Mouse (Mus musculus) G1E-ER4 (cell line): ENCODE measurements around the gene Trabd. TPM values are rescaled to one million over a fixed set of nuclear protein-coding genes. Genes with fewer than 3 reads are reported as not detected.

Experiments
- GATA1 ChIP-seq: IDR thresholded peaks from one replicate; pipeline ENCODE4 v1.8.0; 2012; ENCODE audit warnings: low read length, inconsistent platforms
- polyA plus RNA-seq: library from polyadenylated mRNA; stranded (reverse); fragments of >175 nt; gene quantifications from 2 replicates; pipeline ENCODE4 v1.2.3, GENCODE M21; 2012

Gene Trabd
- polyA plus RNA-seq, 1 experiment, result 74.4 TPM

- no peak for TF ChIP-seq GATA1
Observed at GRCm38 (mm10) chr15:89104425-89104824, 29.5 kb downstream of the Trabd start.

DNA sequence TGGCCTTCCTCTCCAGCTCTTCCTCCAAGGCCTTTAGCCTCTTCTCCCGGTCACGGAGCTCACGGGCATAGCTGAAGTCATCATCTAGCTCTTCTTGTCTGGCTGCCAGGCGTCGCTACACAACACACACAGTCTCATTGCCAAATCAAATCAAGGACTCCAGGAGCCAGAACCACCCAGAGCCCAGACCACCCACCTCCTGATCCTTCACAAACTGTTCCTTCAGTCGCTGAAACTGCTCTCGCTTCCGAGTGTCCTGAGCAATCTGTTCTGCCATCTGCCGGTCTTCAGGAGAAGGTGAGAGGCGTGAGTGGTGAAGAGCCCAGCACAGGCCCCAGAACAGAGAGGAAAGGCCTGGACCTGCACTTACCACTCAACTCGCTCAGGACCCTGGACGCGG is 31.1 kb downstream of the Trabd start:
- no peak for TF ChIP-seq GATA1

GRCm38 (mm10) chr15:89106976-89107375 is 32.1 kb downstream of the Trabd start:
- TF ChIP-seq GATA1, result no peak

- no peak for TF ChIP-seq GATA1
Observed at GRCm38 (mm10) chr15:89110147-89110546, 35.2 kb downstream of the Trabd start.

- TF ChIP-seq GATA1, result no peak
Observed at GRCm38 (mm10) chr15:89118007-89118406, 43.1 kb downstream of the Trabd start.

DNA sequence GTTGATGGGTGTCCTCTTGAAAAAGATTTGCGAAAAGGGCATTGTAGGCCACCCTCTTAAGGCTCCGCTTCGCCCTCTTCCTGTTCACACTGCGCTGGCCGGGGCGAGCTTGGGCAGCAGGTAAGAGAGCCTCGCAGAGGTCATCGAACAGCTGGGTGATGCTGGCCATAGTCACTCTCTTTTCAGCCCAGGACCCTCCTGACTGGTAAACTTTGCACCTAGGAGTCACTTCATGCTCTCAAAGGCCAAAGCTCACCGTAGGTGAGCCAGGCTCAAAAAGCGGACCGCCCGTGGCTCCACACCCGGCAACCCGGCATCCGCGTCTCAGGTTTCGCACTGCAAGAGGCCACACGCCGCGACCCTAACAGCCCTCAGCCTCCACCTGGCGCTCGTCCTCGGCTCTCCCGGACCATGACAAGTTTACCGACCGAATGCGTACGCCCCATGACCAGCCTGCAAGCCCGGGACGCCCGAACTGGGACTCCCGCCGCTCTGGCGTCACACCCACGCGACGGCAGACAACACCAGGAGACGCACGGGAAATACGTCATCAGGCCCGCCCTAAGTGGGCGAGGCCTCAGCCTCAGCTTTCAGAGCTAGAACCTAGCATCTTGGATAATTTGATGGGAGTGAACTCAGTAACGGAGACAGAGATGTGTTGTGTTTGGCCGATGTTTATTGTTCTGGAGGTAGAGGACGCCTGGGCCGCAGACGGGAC is 47.9 kb downstream of the Trabd start, which contains the start of gene Tubgcp6:
TSS of gene Tubgcp6 (minus strand) at position 464 of the 718 bp plus-strand sequence.
- TF ChIP-seq GATA1, result no peak

DNA sequence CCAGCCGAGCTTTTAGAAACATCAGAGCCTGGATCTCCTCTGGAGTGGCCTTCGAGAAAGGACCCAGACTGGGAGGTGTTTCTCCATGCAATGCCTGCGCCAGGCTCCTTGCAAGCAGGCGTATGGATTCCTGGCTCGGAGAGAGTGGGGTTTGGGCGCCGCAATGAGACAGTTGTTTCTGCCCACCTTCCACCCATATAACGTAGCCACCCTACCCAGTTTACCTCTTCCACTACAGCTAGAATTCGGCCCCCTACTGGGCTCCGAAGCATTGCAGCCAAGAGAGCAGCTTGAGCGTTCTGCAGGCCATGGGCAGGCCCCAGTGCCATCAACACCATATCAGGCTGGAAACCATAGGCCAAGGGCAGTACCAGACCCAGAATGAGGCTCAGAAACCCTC is 48.7 kb downstream of the Trabd start:
- no peak for TF ChIP-seq GATA1

- no peak for TF ChIP-seq GATA1
Observed at GRCm38 (mm10) chr15:89124312-89124711, 49.4 kb downstream of the Trabd start.

- no peak for TF ChIP-seq GATA1
Observed at GRCm38 (mm10) chr15:89125351-89125750, 50.4 kb downstream of the Trabd start.

DNA sequence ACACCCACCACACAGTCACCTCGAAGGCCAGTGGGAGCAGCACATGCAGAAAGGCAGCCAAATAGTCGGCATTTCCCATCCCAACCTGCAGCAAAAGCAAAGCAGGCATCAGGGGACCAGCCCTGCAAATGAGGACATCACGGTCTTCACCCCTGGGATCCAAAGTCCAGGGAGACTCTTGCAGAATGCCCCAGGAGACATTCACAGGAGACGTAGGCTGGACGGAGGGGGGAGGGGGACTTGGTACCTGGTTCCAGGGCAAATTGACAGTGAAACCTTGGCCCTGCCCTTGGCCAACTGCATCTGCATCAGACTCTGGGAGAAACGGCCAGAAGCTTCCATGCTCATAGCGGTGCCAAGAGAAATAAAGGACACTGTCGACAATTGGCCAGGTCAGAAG is 51.7 kb downstream of the Trabd start:
- TF ChIP-seq GATA1, result no peak

DNA sequence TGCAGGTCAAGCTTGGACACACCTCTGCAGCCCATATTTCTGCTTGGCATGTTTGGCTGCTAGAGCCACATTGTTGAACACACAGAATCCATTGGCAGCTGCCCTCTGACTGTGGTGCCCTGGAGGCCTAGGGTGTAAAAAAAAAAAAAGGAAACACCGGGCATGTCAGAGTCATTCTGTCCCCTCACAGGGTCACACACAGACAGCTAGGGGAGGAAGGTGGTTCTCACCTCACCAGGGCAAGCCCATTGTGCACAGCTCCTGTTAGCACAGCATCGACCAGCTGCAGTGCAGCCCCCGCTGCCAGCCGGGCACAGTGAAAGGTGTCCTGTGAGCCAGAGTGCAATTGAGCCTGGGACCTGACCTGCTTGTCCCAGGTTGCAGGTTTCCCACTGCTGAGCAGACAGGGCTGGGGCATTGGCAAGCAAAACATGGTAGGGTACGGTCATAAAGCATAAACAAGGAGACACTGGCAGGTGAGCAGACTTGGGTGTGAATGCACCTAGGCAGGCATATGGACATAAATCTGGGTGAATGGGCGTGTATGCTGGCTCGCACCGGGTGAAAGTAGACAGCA is 52.5 kb downstream of the Trabd start:
- no peak for TF ChIP-seq GATA1

DNA sequence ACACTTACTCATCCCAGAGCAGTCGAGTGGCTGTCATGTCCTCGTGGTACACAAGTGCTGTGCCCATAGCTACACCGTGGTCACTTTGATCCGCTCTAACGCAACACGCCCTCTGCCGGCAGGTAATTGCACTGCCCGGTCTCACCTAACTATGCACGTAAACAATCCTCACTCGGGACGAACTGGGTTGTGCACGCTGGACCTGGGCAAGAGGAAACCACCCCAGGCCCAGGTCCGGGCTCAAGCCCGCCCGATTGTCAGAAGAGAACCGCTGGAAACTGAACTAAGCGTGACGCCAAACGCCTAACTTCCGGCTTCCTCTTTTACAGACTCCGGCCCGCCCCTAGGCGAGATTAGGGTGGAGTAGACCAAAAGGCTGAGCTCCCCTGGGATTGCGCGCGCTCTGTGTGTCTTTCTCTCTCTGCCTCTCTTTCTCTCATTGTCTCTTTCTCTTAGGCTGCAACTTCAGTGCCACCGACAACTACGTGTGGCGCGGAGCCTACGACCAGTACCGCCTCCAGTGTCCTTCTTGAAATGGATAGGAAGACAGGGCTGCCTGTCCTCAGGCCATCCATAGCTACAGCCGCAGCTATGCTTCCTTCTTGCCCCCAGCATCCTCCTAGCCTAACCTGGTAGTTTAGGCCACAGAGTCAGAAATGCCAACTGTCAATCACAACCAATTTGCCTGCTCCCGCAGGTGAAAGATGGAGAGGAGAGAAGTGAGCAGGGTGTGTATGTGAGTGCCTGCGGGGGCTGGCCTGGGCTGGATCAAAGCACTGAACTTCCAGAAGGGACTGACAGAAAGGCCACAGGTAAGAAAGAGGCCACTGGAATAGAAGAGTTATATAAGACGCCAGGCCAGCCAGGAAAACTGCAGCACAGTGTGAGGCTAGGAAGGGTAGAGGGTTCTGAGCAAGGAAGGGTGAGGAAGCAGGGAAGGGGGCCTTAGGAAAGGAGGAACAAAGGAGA is 53.7 kb downstream of the Trabd start, which contains the start of gene Hdac10:
TSS of gene Hdac10 (minus strand) at position 319 of the 969 bp plus-strand sequence.
- no peak for TF ChIP-seq GATA1

DNA sequence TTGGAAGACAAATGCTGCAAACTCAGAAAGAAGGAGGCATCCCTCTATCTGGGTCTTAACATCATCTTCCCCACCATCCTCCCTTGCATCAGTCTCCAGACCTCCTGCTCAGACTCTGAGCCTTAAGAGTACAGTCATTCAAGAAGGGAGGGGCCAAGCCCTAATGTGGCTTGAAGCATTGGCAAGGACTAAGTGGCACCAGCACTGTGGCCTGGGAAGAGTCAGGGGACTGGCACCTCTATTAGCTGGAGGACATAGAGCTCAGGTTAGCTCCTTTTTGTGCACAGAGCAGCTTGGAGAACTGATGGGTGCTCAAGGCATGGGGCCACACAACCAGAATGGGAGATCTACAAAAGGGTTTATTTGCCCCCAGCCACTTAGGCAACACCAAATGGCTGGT is 55.3 kb downstream of the Trabd start:
- no peak for TF ChIP-seq GATA1

- no peak for TF ChIP-seq GATA1
Observed at GRCm38 (mm10) chr15:89131316-89131715, 56.4 kb downstream of the Trabd start.

Other genes starting within 250 kb of the Trabd start
- not detected in 2 replicates for gene Pim3, start 212.9 kb upstream of the Trabd start, polyA plus RNA-seq
- not detected in 2 replicates for gene Ttll8, start 120.7 kb upstream of the Trabd start, polyA plus RNA-seq
- gene Mlc1, start 96.1 kb upstream of the Trabd start, polyA plus RNA-seq, result not detected in 2 replicates
- not detected in 2 replicates for gene Mov10l1, start 92.2 kb upstream of the Trabd start, polyA plus RNA-seq
- not detected in 2 replicates for gene Panx2, start 15.4 kb upstream of the Trabd start, polyA plus RNA-seq
- gene Selenoo, start 14.0 kb downstream of the Trabd start, polyA plus RNA-seq, result 15.8 and 19.7 TPM in 2 replicates
- 37.9 and 40.3 TPM in 2 replicates for gene Tubgcp6, start 48.0 kb downstream of the Trabd start, polyA plus RNA-seq
- gene Hdac10, start 53.6 kb downstream of the Trabd start, polyA plus RNA-seq, result 8.5 and 18.1 TPM in 2 replicates
- gene Mapk12, start 65.6 kb downstream of the Trabd start, polyA plus RNA-seq, result not detected in 2 replicates
- gene Mapk11, start 74.5 kb downstream of the Trabd start, polyA plus RNA-seq, result not detected in 2 replicates
- gene Plxnb2, start 105.7 kb downstream of the Trabd start, polyA plus RNA-seq, result 0.01 TPM in 1 of 2 replicates, not detected in the other
- gene Dennd6b, start 121.4 kb downstream of the Trabd start, polyA plus RNA-seq, result 5.3 and 7.2 TPM in 2 replicates
- gene Ppp6r2, start 136.4 kb downstream of the Trabd start, polyA plus RNA-seq, result 200 and 336 TPM in 2 replicates
- 140 and 169 TPM in 2 replicates for gene Sbf1, start 240.2 kb downstream of the Trabd start, polyA plus RNA-seq
- not detected in 2 replicates for gene Adm2, start 247.6 kb downstream of the Trabd start, polyA plus RNA-seq